Mouse (Mus musculus): Measurements from ENCODE around the gene Casc3. TPM values are rescaled to one million over a fixed set of nuclear protein-coding genes. Genes with fewer than 3 reads are reported as not detected.
A peak's percentile ranks its signal among the peaks of the same experiment; 100 is the strongest.

Gene Casc3
- total and polyA plus RNA-seq, 2 experiments from 2014 or later: 32.2 to 39.7 TPM

DNA sequence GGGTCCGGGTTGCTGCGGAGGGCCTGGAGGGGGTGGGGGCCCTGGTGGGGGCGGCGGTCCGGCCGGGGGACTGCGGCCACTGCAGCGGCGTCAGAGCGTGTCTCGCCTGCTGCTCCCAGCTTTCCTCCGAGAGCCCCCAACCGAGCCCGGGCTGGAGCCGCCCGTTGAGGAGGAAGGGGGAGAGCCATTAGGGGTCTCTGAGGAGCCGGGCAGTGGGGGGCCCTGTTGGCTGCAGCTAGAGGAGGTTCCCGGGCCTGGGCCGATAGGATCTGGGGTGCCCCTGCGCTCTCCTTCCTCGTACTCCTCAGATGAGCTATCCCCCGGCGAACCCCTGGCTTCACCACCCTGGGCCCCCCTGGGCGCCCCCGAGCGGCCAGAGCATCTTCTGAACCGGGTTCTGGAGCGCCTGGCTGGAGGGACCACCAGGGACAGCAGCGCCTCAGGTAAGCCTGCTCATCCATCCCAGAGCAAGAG lies 32.6 kb downstream of the Casc3 start:
- peak; percentile 41 for ATAC-seq (ENCODE audit: low FRiP score)
- peaks cover 4% of the 10 kb centered on the region for H3K4me1 ChIP-seq (ENCODE audit: insufficient read depth, low read length)
- H3K36me3 ChIP-seq (ENCODE audit: insufficient read depth, low read length): peaks cover 16% of the 10 kb centered on the region
- H3K4me3 ChIP-seq (ENCODE audit: low read depth, low read length): peak overlapping the region; percentile 83
- 1% methylated on average over 25 of the region's 29 CpGs for WGBS
- no peak for DNase-seq (ENCODE audit: low spot score)
- H3K9me3 ChIP-seq (ENCODE audit: low read length): no peaks in the 10 kb centered on the region
- H3K27ac ChIP-seq (ENCODE audit: low read depth, low read length): peak overlapping the region; percentile 75; the same call in 1 of the 2 replicates
- peak overlapping the region; percentile 93 for H3K9ac ChIP-seq (replicated peaks; ENCODE audit: low read length, poor library complexity, severe bottlenecking)
- H3K4me2 ChIP-seq (ENCODE audit: low read depth, low read length, poor library complexity, severe bottlenecking): peak overlapping the region; percentile 84
- H3K27me3 ChIP-seq (ENCODE audit: insufficient read depth, low read length): no peaks in the 10 kb centered on the region
- TF ChIP-seq CTCF (IDR thresholded peaks at IDR 0.05): peak; percentile 51

- H3K9ac ChIP-seq (replicated peaks; ENCODE audit: low read length, poor library complexity, severe bottlenecking): peak overlapping the region; percentile 93
- H3K4me2 ChIP-seq (ENCODE audit: low read depth, low read length, poor library complexity, severe bottlenecking): peak overlapping the region; percentile 84
- DNase-seq (ENCODE audit: low spot score) (no peak), ATAC-seq (ENCODE audit: low FRiP score) (no peak)
- H3K4me3 ChIP-seq (ENCODE audit: low read depth, low read length): peak overlapping the region; percentile 83
- H3K9me3 ChIP-seq (ENCODE audit: low read length): no peaks in the 10 kb centered on the region
- H3K36me3 ChIP-seq (ENCODE audit: insufficient read depth, low read length): peaks cover 10% of the 10 kb centered on the region; the same call in 1 of the 2 replicates
- H3K27ac ChIP-seq (ENCODE audit: low read depth, low read length): no peak overlapping the region; the same call in 1 of the 2 replicates
- WGBS: 36% methylated on average over 11 of the region's 11 CpGs
- TF ChIP-seq CTCF (IDR thresholded peaks at IDR 0.05): no peak
- peaks cover 4% of the 10 kb centered on the region for H3K4me1 ChIP-seq (ENCODE audit: insufficient read depth, low read length)
- no peaks in the 10 kb centered on the region for H3K27me3 ChIP-seq (ENCODE audit: insufficient read depth, low read length)
These were observed 33.2 kb downstream of the Casc3 start for GRCm38 (mm10) chr11:98837917-98838316.

GRCm38 (mm10) chr11:98838512-98838911 lies 33.8 kb downstream of the Casc3 start:
- WGBS: 74% methylated on average over 9 of the region's 9 CpGs
- Histone ChIP-seq H3K9ac (replicated peaks; ENCODE audit: low read length, poor library complexity, severe bottlenecking) (0 out of 2 replicates have a peak overlapping the region, but pooled peaks have one; percentile 93), H3K4me2 (ENCODE audit: low read depth, low read length, poor library complexity, severe bottlenecking) (peak overlapping the region; percentile 84), H3K9me3 (ENCODE audit: low read length) (no peaks in the 10 kb centered on the region), H3K27me3 (ENCODE audit: insufficient read depth, low read length) (no peaks in the 10 kb centered on the region), H3K36me3 (ENCODE audit: insufficient read depth, low read length) (peaks cover 4% of the 10 kb centered on the region; the same call in 1 of the 2 replicates), H3K4me1 (ENCODE audit: insufficient read depth, low read length) (peaks cover 4% of the 10 kb centered on the region), H3K4me3 (ENCODE audit: low read depth, low read length) (peak overlapping the region; percentile 83; the same call in 1 of the 2 replicates), H3K27ac (ENCODE audit: low read depth, low read length) (no peak overlapping the region)
- ATAC-seq (ENCODE audit: low FRiP score) (no peak), DNase-seq (ENCODE audit: low spot score) (no peak)
- no peak for TF ChIP-seq CTCF (IDR thresholded peaks at IDR 0.05)

DNA sequence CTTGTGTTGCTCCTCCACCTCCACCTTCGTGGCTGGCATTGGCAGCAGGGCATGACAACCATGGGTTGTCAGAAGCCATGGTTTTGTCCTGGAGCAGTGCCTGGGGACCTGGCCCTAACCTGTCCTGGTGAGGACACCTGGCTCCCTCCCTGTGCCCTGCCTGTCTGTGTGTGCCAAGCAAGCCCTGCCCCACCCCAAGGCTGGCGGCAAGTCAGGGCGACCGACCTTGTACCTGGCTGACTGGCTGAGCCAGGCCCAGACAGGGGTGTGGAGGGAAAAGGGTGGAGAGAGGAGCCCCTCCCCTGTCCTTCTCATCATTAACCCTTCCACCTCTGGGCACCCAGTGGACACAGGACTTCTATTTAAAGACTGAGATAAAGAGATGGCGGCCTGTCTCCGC lies 34.7 kb downstream of the Casc3 start:
- ATAC-seq (ENCODE audit: low FRiP score) (no peak), DNase-seq (ENCODE audit: low spot score) (no peak)
- Histone ChIP-seq H3K36me3 (ENCODE audit: insufficient read depth, low read length) (no peaks in the 10 kb centered on the region), H3K4me3 (ENCODE audit: low read depth, low read length) (no peak overlapping the region), H3K27me3 (ENCODE audit: insufficient read depth, low read length) (no peaks in the 10 kb centered on the region), H3K4me2 (ENCODE audit: low read depth, low read length, poor library complexity, severe bottlenecking) (peak overlapping the region; percentile 10; the same call in 1 of the 2 replicates), H3K9ac (replicated peaks; ENCODE audit: low read length, poor library complexity, severe bottlenecking) (no peak overlapping the region), H3K27ac (ENCODE audit: low read depth, low read length) (no peak overlapping the region), H3K9me3 (ENCODE audit: low read length) (no peaks in the 10 kb centered on the region), H3K4me1 (ENCODE audit: insufficient read depth, low read length) (peaks cover 4% of the 10 kb centered on the region)
- 62% methylated on average over 6 of the region's 6 CpGs for WGBS
- no peak for TF ChIP-seq CTCF (IDR thresholded peaks at IDR 0.05)

DNA sequence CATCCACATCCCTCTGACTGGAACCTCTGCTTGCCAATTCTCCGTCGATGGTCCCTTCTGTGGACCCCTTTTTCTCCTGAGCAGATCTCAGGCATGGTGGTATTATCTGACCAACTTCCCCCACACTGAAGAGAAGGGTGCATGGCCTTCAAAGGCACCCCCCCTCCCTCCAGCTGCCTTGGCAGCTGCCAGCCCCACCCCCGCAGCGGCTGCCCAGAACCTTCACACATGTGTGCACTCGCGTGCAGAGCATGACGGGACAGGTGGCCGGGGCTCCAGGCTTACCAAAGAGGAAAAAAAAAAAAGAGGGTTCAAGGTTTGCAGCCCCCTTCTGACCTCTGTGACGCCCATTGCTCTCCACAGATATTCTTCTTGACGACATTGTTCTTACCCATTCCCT lies 35.2 kb downstream of the Casc3 start:
- Histone ChIP-seq H3K4me1 (ENCODE audit: insufficient read depth, low read length) (peaks cover 4% of the 10 kb centered on the region), H3K4me2 (ENCODE audit: low read depth, low read length, poor library complexity, severe bottlenecking) (no peak overlapping the region), H3K9me3 (ENCODE audit: low read length) (no peaks in the 10 kb centered on the region), H3K9ac (replicated peaks; ENCODE audit: low read length, poor library complexity, severe bottlenecking) (no peak overlapping the region), H3K27ac (ENCODE audit: low read depth, low read length) (no peak overlapping the region), H3K4me3 (ENCODE audit: low read depth, low read length) (no peak overlapping the region), H3K36me3 (ENCODE audit: insufficient read depth, low read length) (no peaks in the 10 kb centered on the region), H3K27me3 (ENCODE audit: insufficient read depth, low read length) (no peaks in the 10 kb centered on the region)
- 66% methylated on average over 10 of the region's 10 CpGs for WGBS
- ATAC-seq (ENCODE audit: low FRiP score): no peak
- no peak for DNase-seq (ENCODE audit: low spot score)
- no peak for TF ChIP-seq CTCF (IDR thresholded peaks at IDR 0.05)

- Histone ChIP-seq H3K27me3 (ENCODE audit: insufficient read depth, low read length) (no peaks in the 10 kb centered on the region), H3K4me1 (ENCODE audit: insufficient read depth, low read length) (peaks cover 7% of the 10 kb centered on the region; the same call in 1 of the 2 replicates), H3K9me3 (ENCODE audit: low read length) (no peaks in the 10 kb centered on the region), H3K36me3 (ENCODE audit: insufficient read depth, low read length) (peaks cover 23% of the 10 kb centered on the region), H3K4me2 (ENCODE audit: low read depth, low read length, poor library complexity, severe bottlenecking) (no peak overlapping the region), H3K4me3 (ENCODE audit: low read depth, low read length) (no peak overlapping the region), H3K9ac (replicated peaks; ENCODE audit: low read length, poor library complexity, severe bottlenecking) (no peak overlapping the region), H3K27ac (ENCODE audit: low read depth, low read length) (no peak overlapping the region)
- WGBS: 50% methylated on average over 13 of the region's 13 CpGs
- DNase-seq (ENCODE audit: low spot score): no peak
- peak; percentile 55 for ATAC-seq (ENCODE audit: low FRiP score)
- TF ChIP-seq CTCF (IDR thresholded peaks at IDR 0.05): peak; percentile 35
These were observed 41.3 kb downstream of the Casc3 start for GRCm38 (mm10) chr11:98846016-98846415.

All from midbrain, postnatal 0 days (tissue).